Mouse (Mus musculus) intestine, embryonic 16.5 days (tissue): ENCODE measurements around the gene Dpep3. TPM values are rescaled to one million over a fixed set of nuclear protein-coding genes. Genes with fewer than 3 reads are reported as not detected.

Experiments
- ATAC-seq: fragments of 200-750 bp; cut with Nextera tagmentation; 2 replicates; pipeline ENCODE4 v1.8.0; 2017; ENCODE audit warnings: moderate TSS enrichment, moderate library complexity
- H3K27ac ChIP-seq: fragments of 300-500 bp; sonication (generic); 2 replicates; pipeline ENCODE4 v1.5.1; 2014; ENCODE audit warnings: mild to moderate bottlenecking, low read length
- H3K27me3 ChIP-seq: fragments of 300-500 bp; sonication (generic); replicated peaks from 2 replicates; pipeline ENCODE4 v1.6.1; 2014; ENCODE audit warnings: low read length, control low read depth, mixed read lengths; ENCODE audit not compliant: control insufficient read depth, insufficient read depth
- H3K36me3 ChIP-seq: fragments of 300-500 bp; sonication (generic); 2 replicates; pipeline ENCODE4 v1.6.1; 2014; ENCODE audit warnings: low read length, control low read depth; ENCODE audit not compliant: control insufficient read depth, insufficient read depth
- H3K4me1 ChIP-seq: fragments of 300-500 bp; sonication (generic); 2 replicates; pipeline ENCODE4 v1.6.1; 2014; ENCODE audit warnings: low read length, control low read depth, mixed read lengths; ENCODE audit not compliant: control insufficient read depth, insufficient read depth
- H3K4me2 ChIP-seq: fragments of 300-500 bp; sonication (generic); 2 replicates; pipeline ENCODE4 v1.6.1; 2014; ENCODE audit warnings: low read depth, low read length, control low read depth
- H3K4me3 ChIP-seq: fragments of 300-500 bp; sonication (generic); 2 replicates; pipeline ENCODE4 v1.5.1; 2014; ENCODE audit warnings: mild to moderate bottlenecking, low read length
- H3K9ac ChIP-seq: fragments of 300-500 bp; sonication (generic); 2 replicates; pipeline ENCODE4 v1.6.1; 2014; ENCODE audit warnings: low read depth, low read length
- H3K9me3 ChIP-seq: fragments of 300-500 bp; sonication (generic); 2 replicates; pipeline ENCODE4 v1.6.1; 2016; ENCODE audit warnings: low read length, control low read depth; ENCODE audit not compliant: control insufficient read depth
- WGBS: fragments of 180-500 bp; shearing (Covaris S2); extraction: QIAGEN DNeasy Blood & Tissue Kit; methylation state at CpG from one replicate; pipeline ENCODE4 v1.1.7; 2014; 5-methylcytosine and 5-hydroxymethylcytosine counted together
- polyA plus RNA-seq: library from polyadenylated mRNA; unstranded; fragments of >200 nt; fragmentation: Nextera tagmentation; extraction: Ambion mirVana; gene quantifications from 2 replicates; pipeline ENCODE4 v1.2.1, GENCODE M21; 2015

Gene Dpep3
- polyA plus RNA-seq, 1 experiment from 2014 or later: not detected

DNA sequence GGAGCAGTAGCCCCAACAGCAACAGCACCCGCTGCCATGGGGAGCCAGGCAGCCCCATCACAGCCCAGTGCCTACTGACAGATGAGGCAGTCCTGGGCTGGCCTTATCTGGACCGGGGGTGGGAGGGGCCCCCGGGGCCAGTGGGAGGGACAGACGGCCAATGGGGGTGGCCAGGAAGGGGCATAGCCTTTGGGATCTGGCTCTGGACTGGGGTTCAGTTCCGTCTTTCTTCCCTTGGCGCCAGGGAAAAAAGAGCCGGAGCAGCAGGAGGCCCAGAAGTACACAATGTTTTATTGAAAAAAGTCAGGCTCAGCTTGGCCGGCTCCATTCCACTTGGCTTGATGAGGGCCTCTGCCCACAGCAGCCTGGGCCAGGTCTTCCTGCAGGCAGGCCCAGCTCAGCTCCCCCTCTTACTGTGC is 35.9 kb downstream of the Dpep3 start, which contains the start of gene Lcat:
Gene Lcat (minus strand): TSS at position 62 of the 419 bp plus-strand sequence.
- 86% methylated on average over 8 of the region's 8 CpGs for WGBS
- no peak within 1 kb of the TSS for H3K9ac ChIP-seq
- no peak within 1 kb of the TSS for H3K4me2 ChIP-seq
- H3K4me3 ChIP-seq: no peak within 1 kb of the TSS
- peaks cover 5% of the 10 kb centered on the region; the same call in 1 of the 2 replicates for H3K36me3 ChIP-seq
- no peaks in the 10 kb centered on the region for H3K27me3 ChIP-seq
- no peaks in the 10 kb centered on the region for H3K9me3 ChIP-seq
- peaks cover 4% of the 10 kb centered on the region; the same call in 1 of the 2 replicates for H3K4me1 ChIP-seq
- ATAC-seq: no peak
- no peak within 1 kb of the TSS for H3K27ac ChIP-seq

DNA sequence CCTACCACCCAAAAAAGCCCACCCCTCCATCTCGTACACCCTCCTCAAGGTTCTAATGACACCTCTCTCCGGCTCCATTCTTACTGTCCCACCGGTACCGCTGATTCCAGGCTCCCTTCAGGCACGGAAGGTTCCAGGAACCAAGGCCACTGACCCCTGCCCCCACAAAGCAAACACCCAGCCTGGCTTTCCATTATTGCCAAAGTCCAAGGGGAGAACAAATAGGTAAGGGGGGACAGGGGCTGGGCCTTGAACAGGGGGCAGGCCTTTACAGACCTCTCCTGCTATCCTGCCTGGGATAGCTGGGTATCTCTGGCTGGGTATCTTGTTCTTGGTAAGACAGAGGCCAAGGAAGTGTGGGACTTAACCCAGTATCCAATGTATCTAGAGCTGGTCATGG is 36.7 kb downstream of the Dpep3 start:
- no peak overlapping the region for H3K27ac ChIP-seq
- H3K4me3 ChIP-seq: no peak overlapping the region
- ATAC-seq: no peak
- WGBS: 91% methylated on average over 5 of the region's 5 CpGs
- peaks cover 8% of the 10 kb centered on the region; the same call in 1 of the 2 replicates for H3K4me1 ChIP-seq
- no peaks in the 10 kb centered on the region for H3K9me3 ChIP-seq
- H3K4me2 ChIP-seq: no peak overlapping the region
- H3K9ac ChIP-seq: no peak overlapping the region
- peaks cover 5% of the 10 kb centered on the region; the same call in 1 of the 2 replicates for H3K36me3 ChIP-seq
- H3K27me3 ChIP-seq: no peaks in the 10 kb centered on the region

DNA sequence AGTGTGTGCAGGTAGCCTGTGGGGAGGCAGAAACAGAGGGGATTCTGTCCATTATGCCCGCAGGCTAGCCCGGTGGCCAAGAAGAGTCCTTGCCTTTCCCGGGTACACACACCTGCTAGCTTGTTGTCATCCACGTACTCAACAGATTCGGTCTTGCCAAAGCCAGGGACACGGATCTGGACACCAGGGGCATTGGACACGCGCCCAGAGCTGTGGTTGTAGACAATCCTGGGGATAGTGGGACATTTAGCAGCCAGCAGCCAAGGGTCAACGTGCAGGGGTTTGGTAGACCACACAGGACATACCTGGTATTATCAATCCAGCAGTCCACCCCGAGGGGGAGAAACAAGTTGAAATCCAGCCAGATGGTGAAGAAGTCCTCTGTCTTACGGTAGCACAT is 37.2 kb downstream of the Dpep3 start:
- WGBS: 91% methylated on average over 11 of the region's 11 CpGs
- peaks cover 5% of the 10 kb centered on the region; the same call in 1 of the 2 replicates for H3K36me3 ChIP-seq
- no peak overlapping the region for H3K4me2 ChIP-seq
- no peaks in the 10 kb centered on the region for H3K9me3 ChIP-seq
- no peak overlapping the region for H3K4me3 ChIP-seq
- no peak overlapping the region for H3K27ac ChIP-seq
- peaks cover 8% of the 10 kb centered on the region; the same call in 1 of the 2 replicates for H3K4me1 ChIP-seq
- no peaks in the 10 kb centered on the region for H3K27me3 ChIP-seq
- no peak for ATAC-seq
- H3K9ac ChIP-seq: no peak overlapping the region

GRCm38 (mm10) chr8:105938306-105938669 is 40.9 kb downstream of the Dpep3 start, which contains the start of gene Psmb10:
Psmb10 (minus strand) TSS chr8:105938444.
- Histone ChIP-seq H3K4me1 (peaks cover 16% of the 10 kb centered on the region), H3K4me3 (peak within 1 kb of the TSS; percentile 89), H3K27me3 (no peaks in the 10 kb centered on the region), H3K9me3 (no peaks in the 10 kb centered on the region), H3K4me2 (peak within 1 kb of the TSS; percentile 80), H3K27ac (peak within 1 kb of the TSS; percentile 85), H3K9ac (peak within 1 kb of the TSS; percentile 87), H3K36me3 (0 out of 2 replicates have a peak, but pooled peaks cover 5% of the 10 kb centered on the region)
- ATAC-seq: peak; percentile 9; the same call in 1 of the 2 replicates
- 27% methylated on average over 4 of the region's 4 CpGs for whole genome bisulfite sequencing

DNA sequence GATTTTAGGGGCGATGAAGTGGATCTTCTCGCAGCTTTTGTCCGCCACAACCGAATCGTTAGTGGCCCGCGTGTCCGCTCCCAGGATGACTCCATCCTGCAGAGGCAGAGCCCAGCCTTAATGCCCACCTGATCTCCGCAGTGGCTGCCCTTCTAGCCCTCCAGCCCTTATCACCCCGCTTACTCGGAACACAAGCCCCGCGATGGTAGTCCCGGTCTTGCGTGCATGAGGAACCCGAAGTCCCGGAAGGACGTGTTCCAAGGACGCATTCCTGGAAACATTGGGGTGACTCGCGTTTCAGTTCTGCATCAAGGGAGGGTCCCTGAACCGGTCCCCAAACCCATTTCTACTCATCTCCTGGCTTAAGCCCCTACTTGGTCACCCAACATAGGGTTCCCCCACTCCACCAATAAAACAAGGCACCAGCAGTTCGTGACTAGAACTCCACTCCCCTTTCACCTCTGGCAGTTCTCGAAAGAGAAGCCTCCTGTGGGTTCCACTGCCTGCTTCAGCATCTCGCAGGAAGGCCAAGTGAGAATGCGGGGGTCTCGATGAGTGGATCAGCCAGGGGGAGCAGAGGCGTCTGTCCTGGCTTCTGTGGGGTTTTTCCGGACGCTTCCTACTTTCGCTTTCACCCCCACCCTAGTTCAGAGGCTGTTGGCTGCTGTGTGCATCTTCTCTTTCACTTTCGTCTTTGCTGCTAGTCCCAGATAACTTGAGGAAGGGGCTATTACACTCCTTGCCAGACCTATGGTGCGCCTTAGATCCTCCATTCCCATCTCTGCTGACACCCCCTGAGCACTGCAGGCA is 41.5 kb downstream of the Dpep3 start:
- Histone ChIP-seq H3K27ac (peak overlapping the region; percentile 85), H3K4me3 (peak overlapping the region; percentile 89), H3K36me3 (0 out of 2 replicates have a peak, but pooled peaks cover 5% of the 10 kb centered on the region), H3K9ac (peak overlapping the region; percentile 87), H3K4me1 (peaks cover 16% of the 10 kb centered on the region), H3K4me2 (peak overlapping the region; percentile 80), H3K27me3 (no peaks in the 10 kb centered on the region), H3K9me3 (no peaks in the 10 kb centered on the region)
- 2% methylated on average over 33 of the region's 33 CpGs for WGBS
- ATAC-seq: peak; percentile 47

DNA sequence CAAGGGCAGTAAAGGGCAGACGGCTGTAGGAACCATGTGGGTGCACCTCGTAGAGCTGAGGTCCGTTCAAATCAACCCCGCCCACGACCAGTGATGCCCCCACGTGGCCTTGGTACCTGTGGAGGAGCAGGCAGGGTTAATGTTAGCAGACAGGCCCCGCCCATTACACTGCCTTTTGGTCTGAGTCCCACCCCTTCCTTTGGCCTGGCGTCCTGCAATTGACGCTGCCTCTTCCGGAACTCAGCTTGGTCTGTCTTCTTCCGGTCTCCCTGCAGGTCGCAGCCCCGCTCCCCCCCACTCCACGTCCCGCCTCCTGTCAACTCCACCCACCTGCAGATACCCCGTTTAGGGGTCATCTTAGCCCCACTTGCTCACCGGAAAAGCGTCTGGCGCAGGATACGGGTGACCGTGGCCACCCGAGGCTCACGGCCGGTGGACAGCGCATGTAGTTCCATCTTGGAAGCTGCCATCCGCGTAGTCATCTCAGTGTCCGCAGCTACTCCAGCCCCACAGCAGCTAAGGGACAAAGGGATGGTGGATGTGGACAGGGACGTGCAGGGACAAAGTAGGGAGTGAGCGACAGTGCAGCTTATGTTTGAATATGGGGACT is 42.3 kb downstream of the Dpep3 start:
- 0 out of 2 replicates have a peak, but pooled peaks cover 8% of the 10 kb centered on the region for H3K36me3 ChIP-seq
- peak; percentile 90 for ATAC-seq
- WGBS: under 1% methylated on average over 30 of the region's 30 CpGs

DNA sequence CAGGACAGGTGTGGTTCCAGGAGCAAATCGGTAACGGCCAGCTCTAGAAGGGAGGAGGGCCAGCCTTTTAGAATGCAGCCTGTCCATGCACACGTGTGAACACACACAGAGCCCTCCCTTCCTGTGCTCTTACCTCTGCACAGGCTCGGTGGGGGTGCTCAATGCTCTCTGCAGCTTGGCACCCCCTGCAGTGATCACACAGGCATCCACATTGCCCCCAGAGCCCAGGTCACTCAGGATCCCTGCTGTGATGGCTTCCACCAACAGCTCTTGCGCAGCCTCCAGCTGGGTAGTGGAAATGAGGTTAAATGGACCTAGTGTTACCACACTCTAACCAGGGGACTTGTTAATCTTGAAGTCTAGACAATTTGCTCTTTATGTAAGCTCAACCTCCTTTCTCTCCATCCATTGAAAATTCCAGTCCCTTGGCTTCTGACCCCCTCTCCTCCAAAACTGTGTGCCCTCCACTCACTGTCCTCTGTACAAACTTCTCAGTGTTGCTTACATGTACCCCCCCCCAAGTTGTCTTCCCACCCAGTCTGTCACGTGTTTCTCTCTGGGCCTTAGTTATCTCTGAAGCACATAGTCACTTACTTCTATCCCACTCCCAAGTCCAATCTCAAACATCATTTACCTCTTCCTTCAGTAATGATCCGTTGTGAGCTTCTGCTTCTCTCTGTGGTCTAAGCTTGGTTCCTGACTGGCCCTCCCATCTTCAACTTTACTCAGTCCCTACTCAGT is 43.2 kb downstream of the Dpep3 start:
- Histone ChIP-seq H3K9ac (peak overlapping the region; percentile 87), H3K36me3 (0 out of 2 replicates have a peak, but pooled peaks cover 8% of the 10 kb centered on the region), H3K27me3 (no peaks in the 10 kb centered on the region), H3K4me3 (peak overlapping the region; percentile 89), H3K9me3 (no peaks in the 10 kb centered on the region), H3K4me2 (peak overlapping the region; percentile 80), H3K4me1 (peaks cover 16% of the 10 kb centered on the region), H3K27ac (peak overlapping the region; percentile 48; the same call in 1 of the 2 replicates)
- WGBS: 30% methylated on average over 7 of the region's 7 CpGs
- ATAC-seq: no peak

More for the DNA sequence above, 42.3 kb downstream of the Dpep3 start:
- H3K27ac ChIP-seq: peak overlapping the region; percentile 85
- H3K9me3 ChIP-seq: no peaks in the 10 kb centered on the region
- peak overlapping the region; percentile 87 for H3K9ac ChIP-seq
- no peaks in the 10 kb centered on the region for H3K27me3 ChIP-seq
- peak overlapping the region; percentile 89 for H3K4me3 ChIP-seq
- peak overlapping the region; percentile 80 for H3K4me2 ChIP-seq
- H3K4me1 ChIP-seq: peaks cover 16% of the 10 kb centered on the region

GRCm38 (mm10) chr8:105935105-105935504 is 44.1 kb downstream of the Dpep3 start:
- peaks cover 16% of the 10 kb centered on the region for H3K4me1 ChIP-seq
- ATAC-seq: no peak
- H3K36me3 ChIP-seq: 0 out of 2 replicates have a peak, but pooled peaks cover 8% of the 10 kb centered on the region
- H3K4me2 ChIP-seq: no peak overlapping the region
- no peak overlapping the region for H3K4me3 ChIP-seq
- H3K9ac ChIP-seq: no peak overlapping the region
- WGBS: 79% methylated on average over 6 of the region's 6 CpGs
- H3K27me3 ChIP-seq: no peaks in the 10 kb centered on the region
- H3K9me3 ChIP-seq: no peaks in the 10 kb centered on the region
- no peak overlapping the region for H3K27ac ChIP-seq

DNA sequence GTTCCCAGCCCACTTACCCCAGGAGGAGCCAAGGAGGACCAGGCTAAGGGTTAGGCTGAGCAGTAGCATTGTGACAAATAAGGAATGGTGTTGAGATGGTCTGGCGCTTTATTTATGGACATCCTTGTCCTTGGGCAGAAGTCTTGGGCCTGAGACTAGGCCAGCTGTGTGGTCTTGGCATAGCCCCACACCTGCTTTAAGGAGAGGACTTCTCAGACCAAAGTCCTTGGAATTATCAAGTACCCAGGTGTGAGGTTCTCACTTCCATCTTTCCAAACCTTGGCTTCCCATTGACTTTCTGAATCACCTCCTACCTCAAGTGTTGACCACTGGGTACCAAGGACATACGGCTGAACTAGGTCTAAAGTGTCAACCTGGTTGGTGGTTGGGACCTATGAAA is 45.5 kb downstream of the Dpep3 start, which contains the start of gene Ctrl:
Gene Ctrl (minus strand): TSS at position 101 of the 400 bp plus-strand sequence.
- Histone ChIP-seq H3K9ac (no peak within 1 kb of the TSS), H3K27ac (no peak within 1 kb of the TSS), H3K27me3 (no peaks in the 10 kb centered on the region), H3K4me3 (no peak within 1 kb of the TSS), H3K36me3 (0 out of 2 replicates have a peak, but pooled peaks cover 8% of the 10 kb centered on the region), H3K4me2 (no peak within 1 kb of the TSS), H3K9me3 (no peaks in the 10 kb centered on the region), H3K4me1 (peaks cover 16% of the 10 kb centered on the region)
- WGBS: 92% methylated on average over 2 of the region's 2 CpGs
- no peak for ATAC-seq
